Mouse (Mus musculus) ES-Bruce4 (cell line): ENCODE measurements around the gene Unc5b. TPM values are rescaled to one million over a fixed set of nuclear protein-coding genes. Genes with fewer than 3 reads are reported as not detected.

ENCODE experiments used
- H3K27ac ChIP-seq: 2 replicates; pipeline ENCODE4 v1.5.1; 2012; ENCODE audit warnings: low read length, inconsistent platforms; ENCODE audit not compliant: insufficient read depth
- H3K27me3 ChIP-seq: 2 replicates; pipeline ENCODE4 v1.6.1; 2012; ENCODE audit warnings: mild to moderate bottlenecking, low read length, inconsistent platforms; ENCODE audit not compliant: control insufficient read depth, poor library complexity, insufficient read depth, severe bottlenecking
- H3K36me3 ChIP-seq: 2 replicates; pipeline ENCODE4 v1.6.1; 2012; ENCODE audit warnings: inconsistent platforms, mild to moderate bottlenecking, low read length, moderate library complexity; ENCODE audit not compliant: control insufficient read depth, poor library complexity, insufficient read depth, severe bottlenecking
- H3K4me1 ChIP-seq: one replicate; pipeline ENCODE4 v1.8.1; 2011; ENCODE audit warnings: low read length; ENCODE audit not compliant: control insufficient read depth, insufficient read depth
- H3K4me3 ChIP-seq: 2 replicates; pipeline ENCODE4 v1.5.1; 2011; ENCODE audit warnings: low read depth, mild to moderate bottlenecking, low read length
- H3K9ac ChIP-seq: 2 replicates; pipeline ENCODE4 v1.6.1; 2012; ENCODE audit warnings: low read depth, mild to moderate bottlenecking, inconsistent platforms; ENCODE audit not compliant: poor library complexity, severe bottlenecking
- H3K9me3 ChIP-seq: replicated peaks from 2 replicates; pipeline ENCODE4 v1.6.1; 2012; ENCODE audit warnings: mild to moderate bottlenecking, low read length, inconsistent platforms; ENCODE audit not compliant: control insufficient read depth, poor library complexity, insufficient read depth, severe bottlenecking
- CTCF ChIP-seq: IDR thresholded peaks from one replicate; pipeline ENCODE4 v1.8.1; 2011; ENCODE audit warnings: low read depth, low read length
- EP300 ChIP-seq: IDR thresholded peaks from 2 replicates; pipeline ENCODE4 v1.6.1; 2011; ENCODE audit warnings: low read depth, low read length; ENCODE audit not compliant: insufficient read depth
- POLR2A ChIP-seq: IDR thresholded peaks from one replicate; pipeline ENCODE4 v1.8.1; 2011; ENCODE audit warnings: low read length; ENCODE audit not compliant: insufficient read depth
- polyA plus RNA-seq: library from polyadenylated mRNA; stranded (reverse); fragments of >200 nt; gene quantifications from 2 replicates; pipeline ENCODE4 v1.2.4, GENCODE M21; 2011; ENCODE audit warnings: low read depth; ENCODE audit not compliant: missing spikeins, insufficient read depth, insufficient read length

Unc5b gene
- polyA plus RNA-seq, 1 experiment: 36.7 TPM

GRCm38 (mm10) chr10:60741435-60741834 is 89.9 kb downstream of the Unc5b start:
- TF ChIP-seq EP300 (no peak), POLR2A (no peak), CTCF (no peak)
- Histone ChIP-seq H3K4me1 (no peaks in the 10 kb centered on the region), H3K27ac (no peak overlapping the region), H3K27me3 (no peaks in the 10 kb centered on the region), H3K9ac (no peak overlapping the region), H3K9me3 (no peaks in the 10 kb centered on the region), H3K36me3 (no peaks in the 10 kb centered on the region), H3K4me3 (no peak overlapping the region)

DNA sequence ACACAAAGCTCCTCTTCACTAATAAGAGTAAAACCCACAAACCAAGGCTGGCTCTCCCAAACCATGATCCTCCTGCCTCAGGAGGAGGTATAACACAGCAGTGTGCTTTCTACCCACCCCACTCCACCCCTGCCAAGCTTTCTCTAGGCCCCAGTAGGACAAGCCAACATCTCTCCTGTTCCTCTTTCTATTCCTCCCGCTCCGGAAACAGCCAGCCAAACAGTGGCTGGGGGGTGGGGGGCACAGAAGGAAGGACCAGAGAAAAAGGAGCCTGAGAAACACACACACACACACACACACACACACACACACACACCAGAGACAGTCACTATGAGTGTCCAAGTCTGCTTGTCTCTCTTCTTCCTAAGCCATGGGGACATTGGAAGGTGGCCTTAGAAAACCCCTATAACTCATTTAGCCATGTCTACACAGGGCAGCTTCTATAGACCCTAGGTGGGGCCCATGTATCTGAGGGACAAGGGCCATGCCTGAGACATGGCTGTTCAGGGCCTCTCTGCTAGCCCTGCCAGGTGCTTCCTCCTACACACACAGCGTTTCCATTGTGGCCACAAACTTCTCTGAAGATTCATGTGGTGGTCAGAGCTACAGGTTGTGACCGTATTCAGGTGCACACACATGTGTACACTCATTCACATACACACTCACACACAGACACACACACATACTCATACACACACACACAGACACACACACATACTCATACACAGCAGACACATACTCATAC is 91.6 kb downstream of the Unc5b start:
- H3K9ac ChIP-seq: no peak overlapping the region
- H3K9me3 ChIP-seq: no peaks in the 10 kb centered on the region
- H3K4me3 ChIP-seq: no peak overlapping the region
- no peaks in the 10 kb centered on the region for H3K36me3 ChIP-seq
- no peak overlapping the region for H3K27ac ChIP-seq
- no peaks in the 10 kb centered on the region for H3K27me3 ChIP-seq
- no peak for TF ChIP-seq POLR2A
- no peak for TF ChIP-seq CTCF
- TF ChIP-seq EP300: no peak
- H3K4me1 ChIP-seq: no peaks in the 10 kb centered on the region

GRCm38 (mm10) chr10:60737886-60738640 is 93.3 kb downstream of the Unc5b start:
- no peaks in the 10 kb centered on the region for H3K4me1 ChIP-seq
- H3K36me3 ChIP-seq: no peaks in the 10 kb centered on the region
- no peak overlapping the region for H3K27ac ChIP-seq
- no peak overlapping the region for H3K9ac ChIP-seq
- no peak for TF ChIP-seq POLR2A
- no peak for TF ChIP-seq EP300
- TF ChIP-seq CTCF: no peak
- H3K4me3 ChIP-seq: no peak overlapping the region
- H3K9me3 ChIP-seq: no peaks in the 10 kb centered on the region
- H3K27me3 ChIP-seq: no peaks in the 10 kb centered on the region

DNA sequence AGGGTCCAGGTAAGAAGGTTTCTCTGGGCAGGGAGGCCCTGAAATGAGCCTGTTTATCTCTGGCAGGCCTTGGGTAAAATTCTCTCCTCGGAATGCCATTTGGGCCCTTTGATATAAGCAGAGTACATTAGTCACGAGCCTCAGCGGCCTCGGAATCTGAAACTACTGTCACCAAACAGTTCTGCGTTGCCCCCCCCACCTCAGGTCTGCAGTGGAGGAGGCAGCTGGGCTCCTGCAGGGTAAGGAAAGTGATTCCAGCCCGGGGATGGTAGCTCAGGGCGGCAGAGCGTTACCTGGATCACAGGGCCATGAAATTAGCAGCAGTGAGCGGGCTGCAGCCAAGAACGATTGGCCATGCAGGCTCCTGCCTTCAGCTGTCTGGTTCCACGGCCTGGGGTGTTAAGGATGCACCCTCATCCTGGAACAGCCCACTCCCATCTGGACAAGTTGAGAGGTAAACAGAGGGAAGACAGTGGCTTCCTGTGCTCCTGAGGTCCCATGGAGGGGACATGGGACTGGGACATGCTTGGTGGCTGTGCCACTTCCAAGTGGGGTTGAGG is 94.1 kb downstream of the Unc5b start:
- H3K36me3 ChIP-seq: no peaks in the 10 kb centered on the region
- H3K4me1 ChIP-seq: no peaks in the 10 kb centered on the region
- H3K9me3 ChIP-seq: no peaks in the 10 kb centered on the region
- H3K27ac ChIP-seq: no peak overlapping the region
- no peak overlapping the region for H3K4me3 ChIP-seq
- TF ChIP-seq POLR2A: no peak
- H3K9ac ChIP-seq: no peak overlapping the region
- no peaks in the 10 kb centered on the region for H3K27me3 ChIP-seq

GRCm38 (mm10) chr10:60735737-60736136 is 95.6 kb downstream of the Unc5b start:
- no peaks in the 10 kb centered on the region for H3K36me3 ChIP-seq
- TF ChIP-seq EP300 (0 out of 2 replicates have a peak, but pooled peaks have one; percentile 14), POLR2A (no peak)

DNA sequence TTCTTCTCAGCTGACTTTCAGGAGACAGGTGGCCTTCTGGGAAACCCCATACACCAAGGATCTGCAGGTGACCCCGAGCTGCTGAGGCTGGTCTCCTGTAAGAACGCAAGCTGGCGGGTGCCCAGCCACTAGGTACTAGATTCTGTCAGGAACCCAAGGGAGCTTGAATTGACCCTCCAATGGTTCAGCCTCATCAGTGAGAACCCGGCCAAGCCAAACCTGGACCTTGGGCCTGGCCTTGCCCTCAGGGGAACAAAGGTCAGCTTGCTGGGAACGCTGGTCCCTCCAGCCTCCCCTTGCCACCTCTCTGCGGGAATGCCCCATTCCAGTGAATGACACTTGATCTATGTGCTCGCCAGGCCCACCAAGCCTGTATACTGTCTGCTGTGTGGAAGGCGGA is 97.9 kb downstream of the Unc5b start:
- no peak overlapping the region for H3K27ac ChIP-seq
- TF ChIP-seq CTCF: no peak
- no peak for TF ChIP-seq EP300
- no peak for TF ChIP-seq POLR2A
- H3K36me3 ChIP-seq: no peaks in the 10 kb centered on the region
- no peaks in the 10 kb centered on the region for H3K9me3 ChIP-seq
- H3K4me1 ChIP-seq: peaks cover 4% of the 10 kb centered on the region
- H3K9ac ChIP-seq: no peak overlapping the region
- no peak overlapping the region for H3K4me3 ChIP-seq
- H3K27me3 ChIP-seq: no peaks in the 10 kb centered on the region

More at GRCm38 (mm10) chr10:60735737-60736136, 95.6 kb downstream of the Unc5b start:
- no peaks in the 10 kb centered on the region for H3K9me3 ChIP-seq
- no peak overlapping the region for H3K27ac ChIP-seq
- H3K4me3 ChIP-seq: no peak overlapping the region
- H3K9ac ChIP-seq: no peak overlapping the region
- no peaks in the 10 kb centered on the region for H3K27me3 ChIP-seq
- no peaks in the 10 kb centered on the region for H3K4me1 ChIP-seq
